Mouse (Mus musculus): ENCODE measurements around the gene Hmbs. TPM values are rescaled to one million over a fixed set of nuclear protein-coding genes. Genes with fewer than 3 reads are reported as not detected.

Hmbs gene
- total RNA-seq (2023), result 10 to 100 TPM; 19.4 to 20.5 TPM

DNA sequence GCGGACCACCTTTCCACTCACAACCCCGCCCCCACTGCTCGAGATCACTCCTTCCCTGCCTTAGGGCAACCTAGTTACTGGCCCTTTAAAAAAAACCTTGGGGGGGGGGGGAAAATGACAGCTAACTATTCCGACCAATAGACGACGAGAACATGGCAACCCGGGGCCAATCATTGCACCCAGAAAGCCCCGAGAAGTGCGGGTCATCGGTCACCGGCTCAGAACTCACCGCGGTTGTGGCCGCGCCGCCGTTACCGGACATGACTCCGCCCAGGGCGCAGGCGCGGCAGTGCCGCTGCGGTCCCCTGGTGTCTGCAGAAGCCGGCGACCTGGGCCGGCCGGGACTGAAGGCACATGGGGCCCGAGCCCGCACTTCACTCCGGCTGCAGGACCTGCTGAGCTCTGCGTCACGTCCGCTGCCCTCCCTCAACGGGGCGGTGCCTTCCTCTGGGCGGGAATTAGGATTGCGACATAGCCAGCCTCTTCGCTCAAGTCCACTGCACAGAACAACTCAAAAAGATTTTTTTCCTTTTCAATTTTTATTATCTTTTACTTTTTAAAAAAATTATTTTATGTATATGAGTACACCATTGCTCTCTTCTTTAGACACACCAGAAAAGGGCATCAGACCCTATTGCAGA lies at the start of gene Hmbs:
Gene Hmbs (minus strand): TSS at position 448 of the 641 bp plus-strand sequence.

GRCm38 (mm10) chr9:44379054-44379834 lies 35.2 kb upstream of the Hmbs start, which contains the start of gene Hyou1:
Gene Hyou1, plus strand, starts transcription at chr9:44379490.

DNA sequence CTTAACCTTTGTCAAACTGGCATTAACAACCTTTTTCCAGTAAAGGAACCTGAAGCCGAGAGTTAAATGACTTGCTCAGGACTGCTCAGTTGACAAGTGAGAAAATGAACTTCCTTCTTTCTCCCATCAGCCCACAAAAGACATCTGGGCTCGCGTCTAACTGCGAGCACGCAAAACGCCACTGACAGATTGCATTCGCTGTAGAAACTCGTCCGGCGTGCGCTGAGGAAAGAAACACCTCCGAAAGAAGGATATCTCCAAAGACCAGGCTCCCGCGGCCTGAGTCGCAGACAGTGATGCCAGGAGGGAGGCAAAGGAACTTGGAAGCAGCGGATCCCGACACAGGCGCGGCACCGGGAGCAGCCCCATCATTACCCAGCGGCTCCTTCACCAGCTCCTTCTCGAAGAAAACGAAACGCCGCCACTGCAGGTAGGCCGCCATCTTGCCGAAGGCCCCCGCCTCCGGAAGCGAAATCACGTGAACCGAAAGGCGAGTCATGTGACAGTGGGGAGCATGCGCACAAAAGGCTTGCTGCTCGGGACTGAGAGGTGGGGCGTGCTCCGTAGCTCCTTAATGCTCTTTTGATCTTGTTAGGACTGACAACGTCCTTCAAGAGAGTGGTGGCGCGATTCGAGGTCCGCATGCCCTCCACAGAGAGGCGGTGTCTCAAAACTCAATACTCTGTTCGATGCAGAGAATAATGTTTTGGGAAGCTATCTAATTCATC lies 17.3 kb upstream of the Hmbs start, which contains the start of gene Vps11:
Gene Vps11 (minus strand): TSS at position 481 of the 728 bp plus-strand sequence.

GRCm38 (mm10) chr9:44334396-44335330 lies 9.4 kb downstream of the Hmbs start, which contains the start of gene H2afx:
Gene H2afx, plus strand, starts transcription at chr9:44334694.

DNA sequence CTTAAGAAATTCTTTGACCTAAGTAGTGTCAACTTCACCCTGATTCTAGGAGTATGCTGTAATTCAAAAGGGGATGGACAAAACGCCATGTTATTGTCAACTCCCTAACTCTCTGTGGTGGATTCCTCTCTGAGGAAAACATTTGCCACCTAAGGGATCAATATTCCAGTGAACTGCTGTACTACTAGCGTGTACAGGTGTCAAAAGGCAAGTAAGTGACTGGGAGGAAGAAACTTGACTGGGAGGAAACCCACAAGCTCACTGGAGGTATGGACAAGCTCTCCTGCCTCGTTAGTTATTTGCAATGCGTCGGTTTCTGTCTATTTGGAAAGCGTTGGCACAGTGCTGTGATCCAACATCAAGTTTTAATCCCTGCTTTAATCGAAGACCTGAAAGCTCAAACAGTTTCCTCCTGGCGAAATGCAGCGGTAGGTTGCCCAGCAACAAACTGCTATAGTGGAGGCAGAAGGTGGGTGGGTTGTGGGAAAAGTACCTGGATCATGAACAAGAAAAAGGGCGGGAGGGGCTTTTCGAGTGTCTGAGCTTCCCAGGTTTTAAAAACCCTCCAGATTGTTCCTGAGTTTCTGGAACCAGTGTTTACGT lies 18.2 kb downstream of the Hmbs start, which contains the start of gene Dpagt1:
Gene Dpagt1 (plus strand): TSS at position 252 of the 603 bp plus-strand sequence.

DNA sequence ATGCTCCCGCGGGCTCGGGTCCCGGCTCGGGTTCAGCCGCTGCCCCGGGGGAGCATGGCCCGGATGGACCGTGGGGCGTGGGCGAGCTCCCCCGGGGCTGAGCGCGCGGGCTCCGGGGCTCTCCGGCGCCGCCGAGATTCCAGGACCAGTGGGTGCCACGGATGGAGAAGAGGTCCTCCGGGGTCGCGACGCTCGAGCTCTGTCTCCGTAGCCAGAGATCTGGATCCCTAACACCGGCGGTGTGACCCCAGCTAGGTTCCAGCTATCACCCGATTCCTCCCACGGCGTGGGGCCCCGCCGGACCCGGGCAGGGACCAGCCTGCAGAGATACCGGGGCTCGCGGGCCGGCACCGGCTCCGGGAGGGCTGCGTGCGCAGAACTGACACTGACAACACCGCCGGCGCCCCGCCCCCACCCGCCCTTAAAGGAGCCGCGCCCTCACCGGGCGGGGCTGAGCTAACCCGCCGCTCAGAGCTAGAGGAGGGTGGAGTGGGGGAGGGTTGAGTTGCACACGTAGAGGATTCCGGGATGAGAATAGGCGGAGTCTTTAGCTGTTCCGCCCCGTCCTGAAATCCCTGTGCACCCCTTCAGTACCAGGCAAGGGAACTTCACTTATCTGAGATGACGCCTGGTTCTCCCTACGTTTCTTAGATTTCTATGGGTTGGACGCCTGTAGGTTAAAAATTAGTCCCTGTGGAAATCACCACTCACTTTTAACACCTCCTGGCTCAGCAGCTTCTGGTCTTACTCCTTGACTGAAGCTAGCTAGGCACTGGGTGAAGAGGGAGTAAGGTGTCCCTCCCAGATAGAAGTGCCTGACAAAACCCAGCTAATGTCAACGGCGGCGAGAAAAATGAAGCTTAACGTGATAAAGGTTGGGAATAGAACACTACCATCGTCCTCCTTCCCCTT lies 23.9 kb downstream of the Hmbs start, which contains the start of gene C2cd2l:
Gene C2cd2l (minus strand): TSS at position 399 of the 912 bp plus-strand sequence.

GRCm38 (mm10) chr9:44305466-44306079 lies 38.5 kb downstream of the Hmbs start, which contains the start of gene Hinfp:
Gene Hinfp, minus strand, starts transcription at chr9:44305671.

GRCm38 (mm10) chr9:44288076-44288958 lies 55.7 kb downstream of the Hmbs start, which contains the start of gene Abcg4:
Gene Abcg4, minus strand, starts transcription at chr9:44288615.

Other genes starting within 250 kb of the Hmbs start
- gene Mfrp, start 242.5 kb downstream of the Hmbs start, total RNA-seq (2023), result not detected
- gene C1qtnf5, start 237.0 kb downstream of the Hmbs start, total RNA-seq (2023), result not detected
- gene Gm49380, start 230.7 kb downstream of the Hmbs start, total RNA-seq (2023), result not detected
- 10 to 100 TPM; 13.9 to 14.0 TPM for gene Rnf26, start 230.7 kb downstream of the Hmbs start, total RNA-seq (2023)
- under 1 TPM in 1 of 2 experiments, not detected in 1; 0.16 TPM for gene Mcam, start 209.8 kb downstream of the Hmbs start, total RNA-seq (2023)
- 100 to 1,000 TPM; 223 to 230 TPM for gene Cbl, start 110.2 kb downstream of the Hmbs start, total RNA-seq (2023)
- not detected for gene Ccdc153, start 103.6 kb downstream of the Hmbs start, total RNA-seq (2023)
- gene Pdzd3, start 92.8 kb downstream of the Hmbs start, total RNA-seq (2023), result under 1 TPM; 0.49 to 0.58 TPM
- gene Nlrx1, start 75.6 kb downstream of the Hmbs start, total RNA-seq (2023), result 10 to 100 TPM; 39.1 to 44.7 TPM
- gene Abcg4, start 55.6 kb downstream of the Hmbs start, total RNA-seq (2023), result not detected
- gene Hinfp, start 38.6 kb downstream of the Hmbs start, total RNA-seq (2023), result 10 to 100 TPM; 30.5 to 31.9 TPM
- gene C2cd2l, start 23.9 kb downstream of the Hmbs start, total RNA-seq (2023), result 10 to 100 TPM; 25.9 to 31.5 TPM
- 10 to 100 TPM; 19.9 to 29.9 TPM for gene Dpagt1, start 18.2 kb downstream of the Hmbs start, total RNA-seq (2023)
- 10 to 100 TPM; 21.6 to 22.2 TPM for gene H2afx, start 9.5 kb downstream of the Hmbs start, total RNA-seq (2023)
- gene Vps11, start 17.4 kb upstream of the Hmbs start, total RNA-seq (2023), result 10 to 100 TPM; 42.6 to 42.7 TPM
- 100 to 1,000 TPM; 109 TPM for gene Hyou1, start 35.3 kb upstream of the Hmbs start, total RNA-seq (2023)
- 10 to 100 TPM; 18.5 to 22.0 TPM for gene Slc37a4, start 52.6 kb upstream of the Hmbs start, total RNA-seq (2023)
- 1,000 to 10,000 TPM; 1,774 to 1,864 TPM for gene Rps25, start 62.9 kb upstream of the Hmbs start, total RNA-seq (2023)
- 10 to 100 TPM; 50.5 to 54.3 TPM for gene Trappc4, start 63.4 kb upstream of the Hmbs start, total RNA-seq (2023)
- 10 to 100 TPM; 23.7 to 28.9 TPM for gene Ccdc84, start 74.3 kb upstream of the Hmbs start, total RNA-seq (2023)
- not detected for gene Foxr1, start 96.9 kb upstream of the Hmbs start, total RNA-seq (2023)
- gene Upk2, start 110.7 kb upstream of the Hmbs start, total RNA-seq (2023), result not detected
- gene Bcl9l, start 138.6 kb upstream of the Hmbs start, total RNA-seq (2023), result 10 to 100 TPM; 22.6 to 24.3 TPM
- gene Cxcr5, start 217.6 kb upstream of the Hmbs start, total RNA-seq (2023), result 1 to 10 TPM in 1 of 2 experiments, under 1 TPM in 1; 0.27 to 1.2 TPM

Data from monocyte, adult 59 days (primary cell).